Mouse (Mus musculus) limb, embryonic 11.5 days (tissue): Measurements from ENCODE around the gene Echs1. TPM values are rescaled to one million over a fixed set of nuclear protein-coding genes. Genes with fewer than 3 reads are reported as not detected.
"Not testable (repeated sequence)": the region's sequence is repeated elsewhere in the genome, so short reads cannot be mapped to it uniquely, and the experiment has no call there.

Experiments used
- ATAC-seq: fragments of 200-750 bp; cut with Nextera tagmentation; 2 replicates; pipeline ENCODE4 v1.8.0; 2017; ENCODE audit warnings: low read depth; ENCODE audit not compliant: insufficient number of reproducible peaks, low FRiP score, low TSS enrichment
- DNase-seq: peaks from one replicate; pipeline ENCODE4 v3.0.0-alpha.2; 2015; ENCODE audit warnings: low spot score
- H3K27ac ChIP-seq: fragments of 300-500 bp; sonication (generic); replicated peaks from 2 replicates; pipeline ENCODE4 v1.5.1; 2014; ENCODE audit warnings: low read depth, mild to moderate bottlenecking, low read length
- H3K27me3 ChIP-seq: fragments of 300-500 bp; sonication (generic); 2 replicates; pipeline ENCODE4 v1.6.1; 2014; ENCODE audit warnings: mild to moderate bottlenecking, low read length, mixed read lengths; ENCODE audit not compliant: control insufficient read depth, insufficient read depth
- H3K36me3 ChIP-seq: fragments of 300-500 bp; sonication (generic); 2 replicates; pipeline ENCODE4 v1.6.1; 2014; ENCODE audit warnings: mild to moderate bottlenecking, low read length, moderate library complexity, mixed read lengths; ENCODE audit not compliant: control insufficient read depth, insufficient read depth
- H3K4me1 ChIP-seq: fragments of 300-500 bp; sonication (generic); 2 replicates; pipeline ENCODE4 v1.6.1; 2014; ENCODE audit warnings: low read length, mixed read lengths; ENCODE audit not compliant: control insufficient read depth, insufficient read depth
- H3K4me2 ChIP-seq: fragments of 300-500 bp; sonication (generic); 2 replicates; pipeline ENCODE4 v1.6.1; 2014; ENCODE audit warnings: low read depth, mild to moderate bottlenecking, moderate library complexity; ENCODE audit not compliant: severe bottlenecking
- H3K4me3 ChIP-seq: fragments of 300-500 bp; sonication (generic); 2 replicates; pipeline ENCODE4 v1.5.1; 2014; ENCODE audit warnings: low read depth, low read length
- H3K9ac ChIP-seq: fragments of 300-500 bp; sonication (generic); 2 replicates; pipeline ENCODE4 v1.6.1; 2014; ENCODE audit warnings: mild to moderate bottlenecking, low read length
- H3K9me3 ChIP-seq: fragments of 300-500 bp; sonication (generic); 2 replicates; pipeline ENCODE4 v1.6.1; 2016; ENCODE audit warnings: low read length; ENCODE audit not compliant: control insufficient read depth
- WGBS: fragments of 180-500 bp; shearing (Covaris S2); extraction: QIAGEN DNeasy Blood & Tissue Kit; methylation state at CpG from one replicate; pipeline ENCODE4 v1.1.7; 2014; 5-methylcytosine and 5-hydroxymethylcytosine counted together
- polyA plus RNA-seq: library from polyadenylated mRNA; unstranded; fragments of >200 nt; fragmentation: Nextera tagmentation; extraction: Ambion mirVana; gene quantifications from 2 replicates; pipeline ENCODE4 v1.2.1, GENCODE M21; 2014

The Echs1 gene
- polyA plus RNA-seq, 1 experiment from 2014 or later: 195 TPM

DNA sequence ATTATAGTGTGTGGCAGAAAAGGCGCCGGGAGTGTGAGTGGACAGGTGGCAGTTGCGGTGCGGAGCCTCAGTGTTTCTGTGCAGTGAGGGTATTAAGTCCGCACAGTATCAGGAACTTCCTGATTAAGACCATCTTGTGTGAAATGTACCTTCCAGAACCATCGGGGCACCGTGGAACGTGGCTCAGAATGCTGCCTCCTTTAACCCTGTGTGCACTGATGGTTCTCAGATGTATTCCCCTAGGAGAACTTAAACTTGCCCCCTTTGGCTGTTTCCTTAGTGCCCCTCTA lies 21.7 kb upstream of the Echs1 start:
- Histone ChIP-seq H3K9me3 (no peaks in the 10 kb centered on the region), H3K36me3 (no peaks in the 10 kb centered on the region), H3K4me3 (peak overlapping the region; percentile 69), H3K27ac (no peak overlapping the region), H3K9ac (peak overlapping the region; percentile 80), H3K4me2 (peak overlapping the region; percentile 85), H3K4me1 (peaks cover 4% of the 10 kb centered on the region; the same call in 1 of the 2 replicates), H3K27me3 (no peaks in the 10 kb centered on the region)
- DNase-seq (no peak), ATAC-seq (no peak)
- under 1% methylated on average over 8 of the region's 8 CpGs for WGBS

DNA sequence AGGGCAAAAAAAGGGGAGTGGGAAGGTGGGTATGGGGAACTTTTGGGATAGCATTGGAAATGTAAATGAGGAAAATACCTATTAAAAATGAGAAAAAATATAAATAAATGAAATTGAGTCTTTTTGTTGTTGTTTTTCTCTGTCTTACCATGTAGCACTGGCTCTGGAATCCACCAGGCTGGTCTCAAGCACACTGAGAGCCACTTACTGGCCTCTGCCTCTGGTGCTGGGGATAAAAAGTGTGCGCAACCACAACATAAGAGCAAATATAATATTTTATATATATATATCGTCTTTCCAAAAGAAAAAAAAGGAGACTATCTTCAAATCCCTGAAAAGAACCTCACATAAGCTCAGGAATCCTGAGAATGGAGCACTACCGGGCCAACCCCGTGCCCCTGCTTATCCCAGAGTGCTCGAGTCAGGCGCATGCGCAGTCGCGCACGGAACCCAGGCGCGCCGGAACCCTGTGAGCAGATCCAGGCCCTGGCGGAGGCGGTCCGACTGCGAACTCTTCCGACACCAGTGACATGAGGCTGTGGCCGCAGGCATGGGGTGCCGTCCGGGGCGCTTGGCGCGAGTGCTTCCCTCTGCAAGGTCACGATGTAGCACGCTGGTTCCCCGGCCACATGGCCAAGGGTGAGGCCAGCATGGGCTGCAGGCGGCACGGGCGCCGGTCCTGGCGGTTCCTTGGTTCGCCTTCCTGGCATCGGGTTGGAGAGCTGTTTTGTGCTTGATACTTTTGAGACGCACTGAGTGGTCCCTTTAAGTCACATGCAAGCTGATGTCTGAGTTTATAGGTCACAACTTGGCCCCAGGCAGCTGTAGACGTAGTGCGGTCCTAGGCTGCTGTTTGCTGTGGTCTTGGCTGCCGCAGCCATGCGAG lies 21.1 kb upstream of the Echs1 start, which contains the start of gene Mtg1:
Mtg1 (plus strand) TSS at position 430 of the 886 bp plus-strand sequence.
- H3K36me3 ChIP-seq: no peaks in the 10 kb centered on the region
- H3K4me3 ChIP-seq: peak within 1 kb of the TSS; percentile 69
- no peaks in the 10 kb centered on the region for H3K9me3 ChIP-seq
- peak within 1 kb of the TSS; percentile 80 for H3K9ac ChIP-seq
- H3K27me3 ChIP-seq: no peaks in the 10 kb centered on the region
- H3K4me2 ChIP-seq: peak within 1 kb of the TSS; percentile 85
- peaks cover 4% of the 10 kb centered on the region; the same call in 1 of the 2 replicates for H3K4me1 ChIP-seq
- ATAC-seq (peak; percentile 95), DNase-seq (peak; percentile 97)
- 2% methylated on average over 38 of the region's 39 CpGs for WGBS
- no peak within 1 kb of the TSS for H3K27ac ChIP-seq

DNA sequence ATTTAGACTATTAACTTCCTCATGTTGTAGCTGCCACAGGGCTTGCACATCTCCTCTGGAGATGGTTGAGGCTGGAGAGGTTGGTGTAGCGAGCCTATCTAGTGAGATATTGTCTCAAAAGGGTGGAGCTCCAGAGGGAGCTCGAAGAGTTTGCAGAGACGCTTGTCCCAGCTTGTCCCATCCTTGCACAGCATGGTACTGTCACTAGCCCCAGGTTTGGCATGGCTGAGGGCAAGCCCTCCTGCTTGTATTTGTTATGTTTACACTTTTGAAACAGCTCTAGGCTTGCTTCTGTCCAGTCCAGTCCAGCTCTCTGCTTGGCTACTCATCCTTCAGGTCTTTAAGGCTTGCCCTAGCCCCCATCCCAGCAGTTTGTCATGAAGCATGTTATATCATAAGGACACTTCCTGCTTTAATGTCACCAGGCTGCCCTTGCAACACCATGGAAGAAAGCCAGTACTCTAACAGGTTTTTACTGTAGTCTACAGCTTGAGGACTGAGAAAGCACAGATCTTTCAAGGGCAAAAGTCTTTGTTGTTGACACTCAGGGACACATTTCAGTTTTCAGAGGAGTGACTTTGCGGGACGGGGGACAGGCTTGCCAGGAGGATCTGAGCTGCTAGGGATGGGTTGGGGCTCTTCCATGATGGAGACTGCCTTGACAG lies 19.0 kb upstream of the Echs1 start:
- 81% methylated on average over 5 of the region's 5 CpGs for WGBS
- H3K36me3 ChIP-seq: no peaks in the 10 kb centered on the region
- H3K4me2 ChIP-seq: no peak overlapping the region
- H3K27me3 ChIP-seq: no peaks in the 10 kb centered on the region
- H3K4me3 ChIP-seq: no peak overlapping the region
- no peak overlapping the region for H3K27ac ChIP-seq
- H3K4me1 ChIP-seq: peaks cover 4% of the 10 kb centered on the region; the same call in 1 of the 2 replicates
- no peaks in the 10 kb centered on the region for H3K9me3 ChIP-seq
- DNase-seq (no peak), ATAC-seq (no peak)
- no peak overlapping the region for H3K9ac ChIP-seq

DNA sequence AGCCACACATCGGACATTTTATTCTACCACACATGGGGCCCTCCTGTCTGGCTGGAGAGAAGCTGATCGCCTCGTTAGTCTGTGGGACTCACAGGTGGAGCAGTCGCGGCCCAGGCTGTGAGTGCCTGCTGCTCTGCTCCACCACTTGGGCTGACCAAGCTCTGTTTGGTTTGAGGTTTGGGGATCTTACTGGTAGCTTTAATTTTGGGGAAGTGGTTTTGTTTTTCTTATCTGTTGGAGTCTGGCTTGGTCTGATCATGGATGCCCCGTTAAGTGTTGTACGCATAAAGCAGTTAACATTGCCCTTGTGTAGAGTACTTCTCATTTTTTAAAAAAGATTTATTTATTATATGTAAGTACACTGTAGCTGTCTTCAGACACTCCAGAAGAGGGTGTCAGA lies 17.8 kb upstream of the Echs1 start:
- DNase-seq, H3K27ac ChIP-seq, ATAC-seq, H3K9me3 ChIP-seq, H3K36me3 ChIP-seq, H3K27me3 ChIP-seq, H3K4me3 ChIP-seq, H3K9ac ChIP-seq, H3K4me2 ChIP-seq, H3K4me1 ChIP-seq: not testable (repeated sequence)
- 95% methylated on average over 5 of the region's 7 CpGs for WGBS

DNA sequence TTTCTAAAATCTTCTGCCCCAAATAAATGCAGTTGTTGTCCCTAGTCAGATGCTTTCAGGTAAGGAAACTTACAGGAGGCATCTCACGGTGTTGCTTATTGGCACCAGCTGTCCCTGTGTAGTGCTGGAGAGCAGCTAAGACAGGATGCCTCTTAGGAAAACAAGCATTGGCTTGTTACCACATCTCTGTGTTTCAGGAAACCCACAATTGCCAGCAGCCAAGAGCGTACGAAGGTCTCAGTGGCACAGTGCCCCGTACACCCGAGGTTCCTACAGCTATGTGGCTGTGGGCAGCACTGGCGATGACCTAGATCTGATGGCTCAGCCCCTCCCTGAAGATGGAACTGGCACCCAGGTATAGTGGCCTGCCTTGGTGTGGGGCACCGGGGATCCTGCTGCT lies 15.9 kb upstream of the Echs1 start:
- H3K27ac ChIP-seq, H3K9ac ChIP-seq, H3K27me3 ChIP-seq, H3K9me3 ChIP-seq, H3K4me2 ChIP-seq, H3K4me1 ChIP-seq, ATAC-seq, DNase-seq, H3K4me3 ChIP-seq, H3K36me3 ChIP-seq: not testable (repeated sequence)
- WGBS: 91% methylated on average over 7 of the region's 7 CpGs

DNA sequence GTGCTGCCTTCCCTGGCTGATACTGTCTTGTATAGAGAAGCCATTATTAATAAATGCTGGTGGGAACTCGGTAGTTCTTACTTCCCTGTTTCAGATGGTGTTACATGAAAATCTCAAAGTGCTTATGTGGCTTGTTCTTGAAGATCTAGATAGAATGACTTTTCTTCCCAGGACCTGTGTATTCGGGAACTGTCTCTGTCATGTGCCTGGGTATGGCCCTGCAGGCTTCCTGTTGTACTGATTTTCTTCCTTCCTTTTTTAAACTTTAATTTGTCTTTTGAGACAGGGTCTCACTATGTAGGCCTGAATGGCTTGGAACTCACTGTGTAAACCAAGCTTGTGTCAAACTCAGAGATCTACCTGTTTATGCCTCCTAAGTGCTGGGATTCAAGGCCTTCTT lies 11.6 kb upstream of the Echs1 start:
- Histone ChIP-seq H3K36me3 (peaks cover 2% of the 10 kb centered on the region; the same call in 1 of the 2 replicates), H3K4me3 (no peak overlapping the region), H3K9me3 (no peaks in the 10 kb centered on the region), H3K4me1 (peaks cover 2% of the 10 kb centered on the region; the same call in 1 of the 2 replicates), H3K27me3 (no peaks in the 10 kb centered on the region), H3K4me2 (no peak overlapping the region), H3K27ac (no peak overlapping the region), H3K9ac (no peak overlapping the region)
- WGBS: 89% methylated on average over 2 of the region's 2 CpGs
- ATAC-seq (no peak), DNase-seq (no peak)

DNA sequence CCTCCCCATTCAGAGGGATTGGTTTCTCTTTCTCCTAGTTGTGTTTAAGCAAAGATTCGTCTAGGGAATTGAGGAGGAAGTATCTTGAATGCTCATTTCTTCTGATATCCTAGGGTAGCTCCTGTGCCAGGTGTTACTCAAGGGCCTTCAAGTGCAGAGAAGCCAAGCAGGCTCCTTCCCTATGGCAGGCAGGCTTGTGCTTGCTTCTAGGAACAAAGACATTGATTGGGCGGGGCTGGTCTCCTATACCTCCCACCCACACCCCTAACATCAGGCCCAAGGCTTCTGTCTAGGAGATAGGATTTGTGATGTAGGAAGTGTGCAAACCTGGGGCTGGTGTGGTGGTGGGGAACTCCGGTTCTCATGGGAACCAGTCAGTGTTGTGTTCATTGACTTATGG lies 10.7 kb upstream of the Echs1 start:
- WGBS: 88% methylated on average over 3 of the region's 3 CpGs
- no peak overlapping the region for H3K4me2 ChIP-seq
- ATAC-seq (no peak), DNase-seq (no peak)
- H3K9me3 ChIP-seq: no peaks in the 10 kb centered on the region
- H3K36me3 ChIP-seq: peaks cover 2% of the 10 kb centered on the region; the same call in 1 of the 2 replicates
- H3K4me3 ChIP-seq: no peak overlapping the region
- no peaks in the 10 kb centered on the region for H3K27me3 ChIP-seq
- no peak overlapping the region for H3K9ac ChIP-seq
- peaks cover 2% of the 10 kb centered on the region; the same call in 1 of the 2 replicates for H3K4me1 ChIP-seq
- no peak overlapping the region for H3K27ac ChIP-seq

DNA sequence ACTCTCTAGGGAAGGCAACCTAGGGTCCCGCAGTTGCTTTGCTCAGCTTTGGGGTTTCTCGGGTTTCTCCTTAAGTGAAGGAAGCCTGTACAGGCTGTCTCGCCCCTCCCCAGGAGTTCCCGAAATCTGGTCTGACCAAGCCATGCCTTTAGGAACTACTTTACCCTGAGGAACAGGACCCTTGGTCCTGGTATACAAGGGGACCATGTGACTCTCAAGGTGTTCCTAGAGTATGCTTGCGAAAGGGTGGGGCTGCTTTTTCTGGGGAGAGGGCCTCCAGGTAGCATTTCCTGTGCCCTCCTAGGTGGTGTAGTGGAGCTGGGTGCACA lies 9.7 kb upstream of the Echs1 start:
- H3K36me3 ChIP-seq: peaks cover 2% of the 10 kb centered on the region; the same call in 1 of the 2 replicates
- ATAC-seq (no peak), DNase-seq (no peak)
- WGBS: 3% methylated on average over 5 of the region's 5 CpGs
- H3K4me1 ChIP-seq: peaks cover 2% of the 10 kb centered on the region; the same call in 1 of the 2 replicates
- H3K27ac ChIP-seq: no peak overlapping the region
- H3K4me2 ChIP-seq: peak overlapping the region; percentile 53
- H3K4me3 ChIP-seq: peak overlapping the region; percentile 79
- peak overlapping the region; percentile 83 for H3K9ac ChIP-seq
- H3K9me3 ChIP-seq: no peaks in the 10 kb centered on the region
- no peaks in the 10 kb centered on the region for H3K27me3 ChIP-seq
